Mouse (Mus musculus) stomach, embryonic 14.5 days (tissue): Measurements from ENCODE around the gene Cftr. TPM values are rescaled to one million over a fixed set of nuclear protein-coding genes. Genes with fewer than 3 reads are reported as not detected.

Source experiments
- ATAC-seq: fragments of 200-750 bp; cut with Nextera tagmentation; 2 replicates; pipeline ENCODE4 v1.8.0; 2017; ENCODE audit warnings: low read depth, moderate TSS enrichment; ENCODE audit not compliant: insufficient number of reproducible peaks, insufficient read depth, low FRiP score
- H3K27ac ChIP-seq: fragments of 300-500 bp; sonication (generic); 2 replicates; pipeline ENCODE4 v1.5.1; 2014; ENCODE audit warnings: mild to moderate bottlenecking, low read length, moderate library complexity, mixed read lengths
- H3K27me3 ChIP-seq: fragments of 300-500 bp; sonication (generic); 2 replicates; pipeline ENCODE4 v1.6.1; 2014; ENCODE audit warnings: low read length, control low read depth, mixed read lengths; ENCODE audit not compliant: control insufficient read depth, insufficient read depth
- H3K36me3 ChIP-seq: fragments of 300-500 bp; sonication (generic); 2 replicates; pipeline ENCODE4 v1.6.1; 2014; ENCODE audit warnings: mild to moderate bottlenecking, control low read depth, low read length, moderate library complexity, mixed read lengths; ENCODE audit not compliant: control insufficient read depth, insufficient read depth
- H3K4me1 ChIP-seq: fragments of 300-500 bp; sonication (generic); 2 replicates; pipeline ENCODE4 v1.6.1; 2014; ENCODE audit warnings: low read length, control low read depth, mixed read lengths; ENCODE audit not compliant: control insufficient read depth, insufficient read depth
- H3K4me2 ChIP-seq: fragments of 300-500 bp; sonication (generic); replicated peaks from 2 replicates; pipeline ENCODE4 v1.6.1; 2014; ENCODE audit warnings: low read depth, low read length, control low read depth
- H3K4me3 ChIP-seq: fragments of 300-500 bp; sonication (generic); 2 replicates; pipeline ENCODE4 v1.5.1; 2014; ENCODE audit warnings: low read depth, low read length, control low read depth
- H3K9ac ChIP-seq: fragments of 300-500 bp; sonication (generic); replicated peaks from 2 replicates; pipeline ENCODE4 v1.6.1; 2014; ENCODE audit warnings: low read depth, mild to moderate bottlenecking, control low read depth, low read length, moderate library complexity, mixed read lengths
- H3K9me3 ChIP-seq: fragments of 300-500 bp; sonication (generic); 2 replicates; pipeline ENCODE4 v1.6.1; 2016; ENCODE audit warnings: low read depth, low read length, control low read depth; ENCODE audit not compliant: control insufficient read depth
- WGBS: fragments of 180-500 bp; shearing (Covaris S2); extraction: QIAGEN DNeasy Blood & Tissue Kit; methylation state at CpG from one replicate; pipeline ENCODE4 v1.1.7; 2014; 5-methylcytosine and 5-hydroxymethylcytosine counted together
- polyA plus RNA-seq: library from polyadenylated mRNA; unstranded; fragments of >200 nt; fragmentation: Nextera tagmentation; extraction: Ambion mirVana; gene quantifications from 2 replicates; pipeline ENCODE4 v1.2.1, GENCODE M21; 2014

Gene Cftr
- polyA plus RNA-seq: 4.7 and 4.8 TPM in 2 replicates

DNA sequence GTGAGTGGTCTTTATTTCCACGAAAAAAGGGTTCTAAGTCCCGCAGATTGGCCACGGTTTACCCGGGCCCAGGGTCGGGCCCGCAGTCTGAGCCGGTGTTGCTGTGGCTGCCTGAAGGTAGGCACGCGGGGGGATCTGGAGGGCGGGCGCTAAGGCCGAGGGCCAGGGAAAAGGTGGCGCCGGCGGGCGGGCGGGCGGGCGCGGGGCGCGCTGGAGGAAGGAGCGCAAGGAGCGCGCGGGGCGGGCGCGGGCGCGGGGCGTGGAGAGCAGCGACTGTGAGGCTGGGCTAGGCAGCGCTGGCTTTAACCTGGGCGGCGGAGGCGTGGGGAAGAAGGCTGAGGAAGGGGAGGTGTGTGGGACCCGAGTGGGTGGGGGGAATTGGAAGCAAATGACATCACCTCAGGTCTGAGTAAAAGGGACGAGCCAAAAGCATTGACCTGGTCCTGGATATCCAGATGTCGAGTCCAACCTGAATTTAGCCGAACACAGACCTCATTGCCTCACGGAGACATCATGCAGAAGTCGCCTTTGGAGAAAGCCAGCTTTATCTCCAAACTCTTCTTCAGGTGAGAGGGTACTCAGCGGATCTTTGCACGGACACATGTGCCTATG is at the start of gene Cftr:
Gene Cftr (plus strand): TSS at position 377 of the 612 bp plus-strand sequence.
- H3K36me3 ChIP-seq: no peaks in the 10 kb centered on the region
- no peaks in the 10 kb centered on the region for H3K9me3 ChIP-seq
- no peak within 1 kb of the TSS for H3K27ac ChIP-seq
- peak within 1 kb of the TSS; percentile 38 for H3K9ac ChIP-seq
- H3K4me3 ChIP-seq: peak within 1 kb of the TSS; percentile 45
- no peaks in the 10 kb centered on the region for H3K27me3 ChIP-seq
- H3K4me1 ChIP-seq: no peaks in the 10 kb centered on the region
- WGBS: 1% methylated on average over 38 of the region's 45 CpGs
- ATAC-seq: peak; percentile 77
- H3K4me2 ChIP-seq: peak within 1 kb of the TSS; percentile 83

DNA sequence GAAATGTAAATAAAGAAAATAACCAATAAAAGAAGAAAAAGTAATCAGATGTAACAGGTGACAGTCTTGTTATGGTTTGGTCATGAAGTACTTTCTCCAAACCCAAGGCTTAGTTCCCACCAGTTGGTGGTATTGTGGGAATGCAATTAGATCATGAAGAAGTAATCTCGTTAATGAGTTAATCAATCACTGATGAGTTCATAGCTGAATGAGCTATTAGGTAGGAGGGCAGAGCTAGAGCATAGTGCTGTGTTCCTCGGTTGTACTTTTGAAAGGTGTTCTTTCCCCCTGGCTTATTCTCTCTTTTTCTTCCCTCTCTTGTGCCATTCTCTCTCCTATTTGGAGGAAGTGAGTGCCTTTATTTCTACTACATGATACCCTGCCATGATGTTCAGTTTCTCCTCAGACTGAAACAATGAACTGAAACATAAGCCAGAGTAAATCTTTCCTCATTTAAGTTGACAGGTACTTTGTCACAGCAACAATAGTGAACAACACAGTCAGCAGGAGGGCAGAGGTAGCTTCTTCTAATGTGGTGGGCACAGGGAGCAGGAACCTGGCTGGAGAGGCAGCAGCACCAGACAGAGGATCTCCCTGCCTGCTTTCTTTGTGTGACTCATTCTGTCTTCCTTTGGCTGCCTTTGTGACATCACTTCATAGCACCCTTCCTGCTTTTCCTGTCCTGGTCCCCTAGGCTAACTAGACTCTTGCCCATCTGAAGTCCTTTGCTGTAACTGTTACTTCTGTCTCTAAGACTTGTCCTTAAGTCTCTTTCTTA is 43.1 kb upstream of the Cftr start:
- 62% methylated on average over 2 of the region's 2 CpGs for WGBS
- no peak for ATAC-seq
- no peaks in the 10 kb centered on the region for H3K4me1 ChIP-seq

DNA sequence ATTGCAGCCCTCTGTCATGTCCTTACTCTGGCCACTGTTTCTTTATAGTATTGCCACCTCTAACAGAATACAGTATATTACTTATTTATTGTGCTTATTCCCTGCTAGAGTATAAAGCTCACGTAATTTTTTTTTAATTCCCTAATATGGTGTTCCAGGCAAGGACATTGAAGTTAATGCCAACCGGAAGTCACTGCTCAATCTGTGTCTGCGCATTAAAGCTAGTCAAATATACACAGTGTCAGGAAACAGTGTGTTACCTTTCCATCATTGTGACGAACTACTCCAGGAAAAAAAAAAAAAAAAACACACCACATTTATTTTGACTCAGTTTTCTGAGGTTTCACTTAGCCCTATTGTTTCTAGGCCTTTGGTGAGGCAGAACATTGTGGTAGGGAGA is 42.4 kb upstream of the Cftr start:
- ATAC-seq: no peak
- Histone ChIP-seq H3K9me3 (no peaks in the 10 kb centered on the region), H3K36me3 (no peaks in the 10 kb centered on the region), H3K4me3 (no peak overlapping the region), H3K4me2 (no peak overlapping the region), H3K9ac (no peak overlapping the region), H3K4me1 (no peaks in the 10 kb centered on the region), H3K27me3 (no peaks in the 10 kb centered on the region), H3K27ac (no peak overlapping the region)
- 44% methylated on average over 4 of the region's 4 CpGs for WGBS

More for the DNA sequence above, 43.1 kb upstream of the Cftr start:
- Histone ChIP-seq H3K4me3 (no peak overlapping the region), H3K36me3 (no peaks in the 10 kb centered on the region), H3K27ac (no peak overlapping the region), H3K27me3 (no peaks in the 10 kb centered on the region), H3K4me2 (no peak overlapping the region), H3K9me3 (no peaks in the 10 kb centered on the region), H3K9ac (no peak overlapping the region)

DNA sequence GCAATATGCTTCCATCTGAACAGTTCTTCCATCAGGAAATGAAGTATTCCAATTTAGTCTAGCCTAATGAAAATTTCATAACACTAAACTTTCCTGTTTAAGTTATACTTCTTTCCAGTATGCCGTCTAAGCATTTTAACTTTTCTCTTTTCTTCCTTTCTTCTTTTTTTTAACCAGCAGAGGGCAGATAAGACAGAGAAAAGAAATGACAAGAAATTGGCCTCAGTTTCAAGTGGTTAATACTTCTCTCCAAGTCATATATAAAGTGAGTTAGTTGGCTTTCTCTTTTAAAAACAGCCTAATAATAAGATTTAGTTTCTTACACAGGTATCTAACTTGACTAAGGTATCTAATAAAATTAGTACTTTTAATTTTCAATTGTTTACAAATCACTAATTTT is 35.2 kb upstream of the Cftr start:
- Histone ChIP-seq H3K36me3 (no peaks in the 10 kb centered on the region), H3K27ac (no peak overlapping the region), H3K27me3 (no peaks in the 10 kb centered on the region), H3K9me3 (no peaks in the 10 kb centered on the region), H3K4me2 (no peak overlapping the region), H3K4me1 (no peaks in the 10 kb centered on the region), H3K4me3 (no peak overlapping the region), H3K9ac (no peak overlapping the region)
- WGBS: 28% methylated on average over 1 of the region's 1 CpGs
- ATAC-seq: no peak

DNA sequence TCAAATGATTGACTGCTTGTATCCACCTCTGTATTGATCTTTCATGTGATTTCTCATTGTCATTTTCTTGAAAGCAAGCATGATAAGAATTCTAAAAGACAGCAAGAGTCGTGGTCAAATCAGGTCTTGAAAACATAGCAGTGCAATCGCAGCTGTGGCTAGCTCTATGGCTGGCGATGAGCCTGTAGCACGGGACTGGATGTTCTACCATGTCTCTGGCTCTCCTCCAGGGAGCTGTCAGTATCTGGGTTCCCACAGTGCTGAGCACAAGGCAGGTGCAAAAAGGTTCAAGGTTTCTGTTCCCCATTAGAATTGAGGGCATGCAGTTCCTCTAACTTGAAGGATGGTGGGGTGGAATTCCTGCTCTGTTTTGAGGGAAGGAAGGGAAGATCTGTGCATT is 17.5 kb upstream of the Cftr start:
- Histone ChIP-seq H3K4me2 (no peak overlapping the region), H3K4me3 (no peak overlapping the region), H3K27me3 (no peaks in the 10 kb centered on the region), H3K9me3 (no peaks in the 10 kb centered on the region), H3K4me1 (no peaks in the 10 kb centered on the region), H3K36me3 (no peaks in the 10 kb centered on the region), H3K27ac (no peak overlapping the region), H3K9ac (no peak overlapping the region)
- no peak for ATAC-seq
- WGBS: 70% methylated on average over 4 of the region's 4 CpGs

DNA sequence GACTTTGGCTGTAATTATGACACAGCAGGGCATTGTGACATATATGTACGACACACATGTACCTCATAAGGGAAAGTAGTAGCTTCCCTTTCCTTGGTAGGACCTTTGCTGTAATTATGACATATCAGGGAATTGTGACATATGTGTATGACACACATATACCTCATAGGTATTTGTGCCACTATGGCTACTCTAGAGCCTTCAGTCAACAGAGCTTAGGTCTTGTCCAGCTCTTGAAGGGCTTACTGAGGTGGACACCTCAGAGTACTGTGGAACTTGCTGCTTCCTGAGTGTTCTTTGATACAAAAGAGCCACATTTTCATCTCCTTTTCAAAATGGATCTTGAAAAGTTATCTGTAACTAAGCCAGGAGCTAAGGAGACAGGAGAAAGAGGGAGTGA is 869 bp upstream of the Cftr start:
- WGBS: 100% methylated on average over 1 of the region's 1 CpGs
- H3K4me2 ChIP-seq: no peak overlapping the region
- ATAC-seq: no peak
- H3K27ac ChIP-seq: no peak overlapping the region
- H3K9me3 ChIP-seq: no peaks in the 10 kb centered on the region
- H3K27me3 ChIP-seq: no peaks in the 10 kb centered on the region
- no peaks in the 10 kb centered on the region for H3K36me3 ChIP-seq
- H3K4me3 ChIP-seq: no peak overlapping the region
- H3K9ac ChIP-seq: no peak overlapping the region
- no peaks in the 10 kb centered on the region for H3K4me1 ChIP-seq

DNA sequence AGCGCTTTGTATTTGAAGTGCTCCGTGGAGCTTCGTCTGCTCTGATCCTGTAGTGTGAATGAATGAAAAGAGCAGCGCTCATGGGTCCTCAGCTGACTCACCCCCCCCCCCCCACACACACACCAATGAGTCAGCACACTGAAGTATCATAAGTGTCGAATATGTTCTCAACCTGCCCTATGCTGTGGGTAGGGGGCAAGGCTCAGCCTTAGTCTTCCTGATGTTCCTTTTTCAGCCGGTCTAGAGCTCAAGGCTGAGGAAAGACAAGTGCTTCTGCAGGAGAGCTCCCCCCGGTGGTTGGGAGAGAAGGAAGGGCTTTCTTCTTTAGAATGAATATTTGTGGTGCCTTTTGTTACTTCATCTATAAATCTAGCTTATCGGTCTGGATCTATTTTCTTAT is 1.1 kb downstream of the Cftr start:
- 0 out of 2 replicates have a peak, but pooled peaks have one; percentile 42 for ATAC-seq
- no peaks in the 10 kb centered on the region for H3K9me3 ChIP-seq
- 54% methylated on average over 8 of the region's 8 CpGs for WGBS
- no peaks in the 10 kb centered on the region for H3K36me3 ChIP-seq
- no peaks in the 10 kb centered on the region for H3K27me3 ChIP-seq
- H3K9ac ChIP-seq: no peak overlapping the region
- no peak overlapping the region for H3K4me3 ChIP-seq
- H3K27ac ChIP-seq: no peak overlapping the region
- no peak overlapping the region for H3K4me2 ChIP-seq
- H3K4me1 ChIP-seq: no peaks in the 10 kb centered on the region

DNA sequence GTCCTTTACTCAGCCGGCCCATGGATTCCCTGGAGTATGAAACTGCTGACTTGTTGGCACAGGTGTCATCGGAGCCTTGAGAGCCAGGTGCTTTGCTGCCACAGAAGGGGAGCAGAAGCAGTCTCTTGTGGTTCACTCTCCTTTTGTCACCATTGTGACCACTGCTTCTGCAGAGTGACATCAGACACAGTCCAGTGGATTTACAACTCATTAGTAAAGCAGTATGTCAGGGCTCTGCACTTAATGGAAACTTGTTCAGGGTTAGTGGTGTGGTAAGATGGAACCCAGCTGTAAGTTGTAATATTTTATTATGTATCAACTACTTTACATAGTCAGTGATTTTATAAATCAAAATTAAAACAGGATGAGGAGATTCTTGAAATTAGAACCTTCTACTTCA is 7.0 kb downstream of the Cftr start:
- Histone ChIP-seq H3K4me2 (no peak overlapping the region), H3K27me3 (no peaks in the 10 kb centered on the region), H3K9ac (no peak overlapping the region), H3K9me3 (no peaks in the 10 kb centered on the region), H3K4me1 (no peaks in the 10 kb centered on the region), H3K27ac (no peak overlapping the region), H3K4me3 (no peak overlapping the region), H3K36me3 (no peaks in the 10 kb centered on the region)
- ATAC-seq: no peak
- WGBS: 81% methylated on average over 2 of the region's 2 CpGs
